11 mouse cellular contexts compared by ENCODE assay signal in the genomic region with DNA sequence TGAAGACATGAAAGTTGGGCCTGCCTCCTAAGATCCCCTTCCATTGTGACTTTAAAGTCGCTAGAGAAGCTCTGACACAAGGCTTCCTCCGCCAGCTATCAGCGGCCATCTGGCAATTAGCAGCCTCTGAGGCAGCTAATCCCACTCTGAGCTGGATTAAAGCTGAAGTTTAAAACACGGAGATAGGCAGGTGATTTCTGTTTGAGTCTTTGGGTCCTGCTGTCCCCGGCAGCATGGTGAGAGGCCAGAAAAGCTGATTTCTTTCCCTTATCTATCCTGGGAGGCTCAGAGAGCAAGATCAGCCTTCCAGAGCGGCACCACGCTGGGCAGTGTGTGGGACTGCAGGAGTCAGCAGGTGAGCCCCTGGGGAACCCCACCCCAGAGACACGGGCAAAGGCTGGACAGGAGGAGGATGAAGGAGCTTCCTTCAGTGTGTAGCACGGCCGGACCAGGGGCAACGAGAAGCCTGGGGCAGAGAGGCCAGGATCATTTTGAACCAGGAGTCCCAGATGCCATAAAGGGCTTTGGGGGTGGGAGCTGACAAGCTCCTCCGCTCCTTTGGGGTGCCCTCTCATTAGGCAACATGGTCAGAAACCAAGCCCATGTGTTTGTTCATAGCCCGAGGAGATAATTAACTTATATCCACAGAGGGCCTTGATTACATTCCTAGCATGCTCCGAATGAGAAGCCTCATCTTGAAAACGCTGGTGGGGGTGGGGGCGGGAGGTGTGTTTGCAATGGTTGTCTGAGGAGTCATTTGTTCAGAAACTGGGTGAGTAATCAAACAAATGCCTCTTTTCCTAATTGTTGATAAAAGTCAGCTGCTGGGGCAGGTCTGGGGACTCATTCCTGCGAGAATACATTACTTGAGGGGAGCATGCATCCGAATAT.
A peak's percentile ranks its signal among the peaks of the same experiment; 100 is the strongest.
DNase-seq lines count a peak whose midpoint lies in the region; ATAC-seq and TF ChIP-seq lines count a peak whose summit lies in the region.
"Had no signal": no experiment of that assay in that cellular context is flagged by ENCODE, and none has a peak within 500 bp of the region (broad histone marks: within the 10 kb centered on the region; RNA-seq: fewer than 3 reads in every experiment).

No protein-coding gene starts in this region.

- H3K4me3 ChIP-seq in heart, embryonic 14.5 days (ENCODE audit: control insufficient read depth in 1 of 2, insufficient read depth in 1 of 2, low read depth in 1 of 2, low read length in 2 of 2), result no peak overlapping the region
- no peak overlapping the region for H3K4me3 ChIP-seq in lung, postnatal 0 days (ENCODE audit: low read depth, low read length)
- no peak overlapping the region for H3K4me3 ChIP-seq in limb, embryonic 11.5 days (ENCODE audit: low read depth, low read length)

- no peak for ATAC-seq in heart, embryonic 14.5 days (ENCODE audit: insufficient number of reproducible peaks, insufficient read depth, low FRiP score, low read depth)
- ATAC-seq in lung, postnatal 0 days, result no peak
- 0 out of 2 replicates have a peak, but pooled peaks have one; percentile 26 for ATAC-seq in limb, embryonic 11.5 days (ENCODE audit: insufficient number of reproducible peaks, low FRiP score, low TSS enrichment, low read depth)
- ATAC-seq: inflammation-experienced regulatory T-cells, adult 6 months had no signal

- H3K27ac ChIP-seq in heart, embryonic 14.5 days (replicated peaks in 1 of 2; ENCODE audit: control insufficient read depth in 1 of 2, insufficient read depth in 1 of 2, low read depth in 2 of 2, low read length in 2 of 2), result no peak overlapping the region
- H3K27ac ChIP-seq in lung, postnatal 0 days (ENCODE audit: low read length), result no peak overlapping the region
- no peak overlapping the region for H3K27ac ChIP-seq in limb, embryonic 11.5 days (replicated peaks; ENCODE audit: low read depth, low read length)

- no peak overlapping the region for H3K9ac ChIP-seq in heart, embryonic 14.5 days (ENCODE audit: low read length)
- no peak overlapping the region for H3K9ac ChIP-seq in lung, postnatal 0 days (replicated peaks; ENCODE audit: low read depth)
- no peak overlapping the region for H3K9ac ChIP-seq in limb, embryonic 11.5 days (ENCODE audit: low read length)

- no peak for TF ChIP-seq CTCF in lung, postnatal 0 days (IDR thresholded peaks at IDR 0.05)

- WGBS in heart, embryonic 14.5 days, result 16% methylated on average over 18 of the region's 18 CpGs
- 21% methylated on average over 18 of the region's 18 CpGs for WGBS in lung, postnatal 0 days
- WGBS in limb, embryonic 11.5 days, result 19% methylated on average over 18 of the region's 18 CpGs

- H3K27me3 ChIP-seq in heart, embryonic 14.5 days (ENCODE audit: control insufficient read depth, insufficient read depth, low read length), result no peaks in the 10 kb centered on the region
- no peaks in the 10 kb centered on the region for H3K27me3 ChIP-seq in lung, postnatal 0 days (replicated peaks; ENCODE audit: insufficient read depth, low read length)
- H3K27me3 ChIP-seq in limb, embryonic 11.5 days (ENCODE audit: control insufficient read depth, insufficient read depth, low read length), result no peaks in the 10 kb centered on the region

- no peak for TF ChIP-seq EP300 in lung, postnatal 0 days (IDR thresholded peaks at IDR 0.05)

- no peaks in the 10 kb centered on the region for H3K36me3 ChIP-seq in heart, embryonic 14.5 days (ENCODE audit: control insufficient read depth, insufficient read depth, low read length)
- H3K36me3 ChIP-seq in lung, postnatal 0 days (ENCODE audit: insufficient read depth, low read length), result no peaks in the 10 kb centered on the region
- H3K36me3 ChIP-seq in limb, embryonic 11.5 days (ENCODE audit: control insufficient read depth, insufficient read depth, low read length), result no peaks in the 10 kb centered on the region

- peak overlapping the region; percentile 32 for H3K4me2 ChIP-seq in heart, embryonic 14.5 days (ENCODE audit: low read length)
- no peak overlapping the region for H3K4me2 ChIP-seq in lung, postnatal 0 days (replicated peaks; ENCODE audit: low read depth, low read length)
- no peak overlapping the region for H3K4me2 ChIP-seq in limb, embryonic 11.5 days (ENCODE audit: low read depth, severe bottlenecking)

- intact Hi-C loops in heart, postnatal 10 days (cut with DNase I), result no loop called here

- peaks cover 0 to 4% of the 10 kb centered on the region in 2 experiments; a peak in 1 of 4 replicates for H3K4me1 ChIP-seq in heart, embryonic 14.5 days (ENCODE audit: control insufficient read depth in 2 of 2, insufficient read depth in 2 of 2, low read length in 2 of 2)
- no peaks in the 10 kb centered on the region for H3K4me1 ChIP-seq in lung, postnatal 0 days (ENCODE audit: insufficient read depth, low read depth, low read length)
- H3K4me1 ChIP-seq in limb, embryonic 11.5 days (ENCODE audit: control insufficient read depth, insufficient read depth, low read length), result peaks cover 6% of the 10 kb centered on the region; the same call in 1 of the 2 replicates

- H3K9me3 ChIP-seq in heart, embryonic 14.5 days (ENCODE audit: control insufficient read depth, low read length), result no peaks in the 10 kb centered on the region
- H3K9me3 ChIP-seq in lung, postnatal 0 days (ENCODE audit: low read length), result no peaks in the 10 kb centered on the region
- no peaks in the 10 kb centered on the region for H3K9me3 ChIP-seq in limb, embryonic 11.5 days (ENCODE audit: control insufficient read depth, low read length)

- DNase-seq in heart, postnatal 10 days, result no peak
- DNase-seq in lung, postnatal 0 days (ENCODE audit: low spot score), result peak; percentile 3
- DNase-seq in lung, postnatal 4 days, result no peak
- DNase-seq in limb, embryonic 11.5 days (ENCODE audit: low spot score), result no peak
- DNase-seq in retina, postnatal 1 day, result peak; percentile 87
- no peak for DNase-seq in right cerebral cortex, postnatal 4 days
- DNase-seq in urinary bladder, postnatal 10 days (ENCODE audit: low spot score), result no peak
- DNase-seq: gastrocnemius, postnatal 10 days; right cerebral cortex, postnatal 25 days had no signal

Comparison
In these comparisons a context has a peak if more than half of its experiments do, and no peak if none do; other contexts are left out.
1. DNase-seq: peak in lung, postnatal 0 days (single experiment) and retina, postnatal 1 day (single experiment); none in heart, postnatal 10 days (0 of 2), lung, postnatal 4 days (0 of 2), limb, embryonic 11.5 days (single experiment), right cerebral cortex, postnatal 4 days (single experiment) and urinary bladder, postnatal 10 days (single experiment).